Mouse (Mus musculus) cerebellum, adult 2 months (tissue): Measurements from ENCODE around the gene Fis1. TPM values are rescaled to one million over a fixed set of nuclear protein-coding genes. Genes with fewer than 3 reads are reported as not detected.
"Not testable (repeated sequence)": the region's sequence is repeated elsewhere in the genome, so short reads cannot be mapped to it uniquely, and the experiment has no call there.

Experiments used
- DNase-seq, 2 experiments: peaks; one replicate each; pipeline ENCODE4 v3.0.0; 2021
- H3K27ac ChIP-seq: fragments of 200-500 bp; 2 replicates; pipeline ENCODE4 v1.5.1; 2012; ENCODE audit warnings: low read length, control low read depth, inconsistent platforms; ENCODE audit not compliant: insufficient read depth
- H3K27me3 ChIP-seq: fragments of 200-500 bp; 2 replicates; pipeline ENCODE4 v1.6.1; 2012; ENCODE audit warnings: inconsistent platforms, mild to moderate bottlenecking, low read length, moderate library complexity; ENCODE audit not compliant: control insufficient read depth, insufficient read depth
- H3K4me1 ChIP-seq: fragments of 200-500 bp; 2 replicates; pipeline ENCODE4 v1.6.1; 2011; ENCODE audit warnings: low read length; ENCODE audit not compliant: control insufficient read depth, insufficient read depth
- H3K4me3 ChIP-seq: fragments of 200-500 bp; replicated peaks from 2 replicates; pipeline ENCODE3; 2011; ENCODE audit warnings: mild to moderate bottlenecking, low read depth, low read length, control low read depth; ENCODE audit not compliant: insufficient read depth
- CTCF ChIP-seq: fragments of 200-500 bp; IDR thresholded peaks from 2 replicates; pipeline ENCODE4 v1.5.1; 2011; ENCODE audit warnings: low read depth, mild to moderate bottlenecking, control low read depth, low read length, moderate library complexity, borderline replicate concordance; ENCODE audit not compliant: insufficient read depth
- POLR2A ChIP-seq: fragments of 200-500 bp; IDR thresholded peaks from 2 replicates; pipeline ENCODE4 v1.6.1; 2011; ENCODE audit warnings: low read length, control low read depth, borderline replicate concordance; ENCODE audit not compliant: insufficient read depth
- WGBS: fragments of 180-500 bp; shearing (Covaris S2); methylation state at CpG from one replicate; pipeline ENCODE4 v1.1.7; 2018; 5-methylcytosine and 5-hydroxymethylcytosine counted together
- polyA plus RNA-seq: library from polyadenylated mRNA; depleted of rRNA; stranded (reverse); fragments of >200 nt; gene quantifications from 2 replicates; pipeline ENCODE4 v1.2.3, GENCODE M21; 2012

Fis1 gene
- polyA plus RNA-seq, 1 experiment, result 473 TPM

GRCm38 (mm10) chr5:136935905-136936695 is 17.0 kb upstream of the Fis1 start:
- DNase-seq, result no peak
- Histone ChIP-seq H3K4me1 (no peaks in the 10 kb centered on the region), H3K4me3 (no peak overlapping the region), H3K27me3 (no peaks in the 10 kb centered on the region), H3K27ac (no peak overlapping the region)
- TF ChIP-seq POLR2A, result no peak
- no peak; the same call in 1 of the 2 replicates for TF ChIP-seq CTCF
- 74% methylated on average over 7 of the region's 7 CpGs for WGBS

GRCm38 (mm10) chr5:136936750-136937149 is 16.3 kb upstream of the Fis1 start:
- Histone ChIP-seq H3K4me1 (no peaks in the 10 kb centered on the region), H3K27me3 (no peaks in the 10 kb centered on the region), H3K4me3 (no peak overlapping the region), H3K27ac (no peak overlapping the region)
- DNase-seq, result no peak
- 82% methylated on average over 6 of the region's 6 CpGs for WGBS
- TF ChIP-seq POLR2A, result no peak
- no peak for TF ChIP-seq CTCF

- H3K27ac ChIP-seq, result no peak overlapping the region
These were observed 15.5 kb upstream of the Fis1 start for GRCm38 (mm10) chr5:136937621-136938020.

GRCm38 (mm10) chr5:136939284-136939683 is 13.8 kb upstream of the Fis1 start:
- TF ChIP-seq CTCF (0 out of 2 replicates have a peak, but pooled peaks have one; percentile 22), POLR2A (no peak)

More at GRCm38 (mm10) chr5:136937621-136938020, 15.5 kb upstream of the Fis1 start:
- 93% methylated on average over 5 of the region's 5 CpGs for WGBS
- DNase-seq, result no peak
- TF ChIP-seq POLR2A (no peak), CTCF (no peak)
- H3K4me1 ChIP-seq, result no peaks in the 10 kb centered on the region
- H3K4me3 ChIP-seq, result no peak overlapping the region
- H3K27me3 ChIP-seq, result no peaks in the 10 kb centered on the region

GRCm38 (mm10) chr5:136940029-136940428 is 13.0 kb upstream of the Fis1 start:
- not testable (repeated sequence) for H3K27ac ChIP-seq, H3K4me3 ChIP-seq, DNase-seq, H3K4me1 ChIP-seq, H3K27me3 ChIP-seq
- 81% methylated on average over 6 of the region's 6 CpGs for WGBS

More at GRCm38 (mm10) chr5:136939284-136939683, 13.8 kb upstream of the Fis1 start:
- 67% methylated on average over 7 of the region's 7 CpGs for WGBS
- no peaks in the 10 kb centered on the region for H3K4me1 ChIP-seq
- no peaks in the 10 kb centered on the region for H3K27me3 ChIP-seq
- H3K4me3 ChIP-seq, result no peak overlapping the region
- H3K27ac ChIP-seq, result no peak overlapping the region
- no peak for DNase-seq

GRCm38 (mm10) chr5:136940845-136941560 is 12.1 kb upstream of the Fis1 start:
- Histone ChIP-seq H3K27ac (no peak overlapping the region), H3K27me3 (no peaks in the 10 kb centered on the region), H3K4me1 (no peaks in the 10 kb centered on the region), H3K4me3 (no peak overlapping the region)
- TF ChIP-seq CTCF (no peak), POLR2A (no peak)
- DNase-seq, result no peak
- 86% methylated on average over 12 of the region's 12 CpGs for WGBS

GRCm38 (mm10) chr5:136942781-136943180 is 10.3 kb upstream of the Fis1 start:
- DNase-seq, result no peak
- Histone ChIP-seq H3K4me3 (no peak overlapping the region), H3K27me3 (no peaks in the 10 kb centered on the region), H3K27ac (no peak overlapping the region), H3K4me1 (no peaks in the 10 kb centered on the region)
- TF ChIP-seq CTCF, result no peak
- TF ChIP-seq POLR2A, result no peak
- 67% methylated on average over 3 of the region's 3 CpGs for WGBS

GRCm38 (mm10) chr5:136943382-136943781 is 9.7 kb upstream of the Fis1 start:
- Histone ChIP-seq H3K4me1 (no peaks in the 10 kb centered on the region), H3K27me3 (no peaks in the 10 kb centered on the region), H3K27ac (no peak overlapping the region), H3K4me3 (no peak overlapping the region)
- TF ChIP-seq CTCF (no peak), POLR2A (no peak)
- no peak for DNase-seq
- 78% methylated on average over 2 of the region's 2 CpGs for WGBS
